Mouse (Mus musculus): ENCODE results near the gene Amh.

Amh gene

GRCm38 (mm10) chr10:80785963-80786362 is 19.1 kb upstream of the Amh start:
- DNase-seq (ENCODE audit: low spot score) = no peak

- no peak for DNase-seq (ENCODE audit: low spot score)
These were observed 17.5 kb upstream of the Amh start for GRCm38 (mm10) chr10:80787517-80787916.

DNA sequence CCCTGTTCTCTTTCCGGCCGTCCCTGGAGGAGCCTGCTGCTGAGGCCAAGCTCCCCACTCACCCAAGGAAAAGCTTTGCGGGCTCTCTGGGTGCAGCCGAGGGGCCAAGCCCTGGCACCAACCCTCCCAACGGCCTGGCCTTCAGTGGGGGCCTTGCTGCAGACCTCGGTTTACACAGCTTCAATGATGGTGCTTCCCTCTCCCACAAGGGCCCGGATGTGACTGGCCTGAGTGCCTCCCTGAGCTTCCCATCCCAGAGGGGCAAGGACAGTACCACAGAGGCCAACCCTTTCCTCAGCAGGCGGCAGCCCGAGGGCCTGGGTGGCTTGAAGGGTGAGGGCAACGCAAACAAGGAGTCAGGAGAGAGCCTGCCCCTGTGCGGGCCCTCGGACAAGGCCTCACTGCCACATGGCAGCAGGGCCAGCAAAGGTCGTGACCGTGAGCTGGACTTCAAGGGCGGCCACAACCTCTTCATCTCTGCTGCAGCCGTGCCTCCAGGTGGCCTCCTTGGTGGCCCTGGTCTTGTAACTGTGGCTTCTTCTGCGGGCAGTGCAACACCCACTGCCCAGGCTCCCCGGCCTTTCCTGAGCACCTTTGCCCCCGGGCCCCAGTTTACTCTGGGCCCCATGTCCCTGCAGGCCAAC is 14.2 kb upstream of the Amh start:
- DNase-seq (ENCODE audit: low spot score) = no peak

DNA sequence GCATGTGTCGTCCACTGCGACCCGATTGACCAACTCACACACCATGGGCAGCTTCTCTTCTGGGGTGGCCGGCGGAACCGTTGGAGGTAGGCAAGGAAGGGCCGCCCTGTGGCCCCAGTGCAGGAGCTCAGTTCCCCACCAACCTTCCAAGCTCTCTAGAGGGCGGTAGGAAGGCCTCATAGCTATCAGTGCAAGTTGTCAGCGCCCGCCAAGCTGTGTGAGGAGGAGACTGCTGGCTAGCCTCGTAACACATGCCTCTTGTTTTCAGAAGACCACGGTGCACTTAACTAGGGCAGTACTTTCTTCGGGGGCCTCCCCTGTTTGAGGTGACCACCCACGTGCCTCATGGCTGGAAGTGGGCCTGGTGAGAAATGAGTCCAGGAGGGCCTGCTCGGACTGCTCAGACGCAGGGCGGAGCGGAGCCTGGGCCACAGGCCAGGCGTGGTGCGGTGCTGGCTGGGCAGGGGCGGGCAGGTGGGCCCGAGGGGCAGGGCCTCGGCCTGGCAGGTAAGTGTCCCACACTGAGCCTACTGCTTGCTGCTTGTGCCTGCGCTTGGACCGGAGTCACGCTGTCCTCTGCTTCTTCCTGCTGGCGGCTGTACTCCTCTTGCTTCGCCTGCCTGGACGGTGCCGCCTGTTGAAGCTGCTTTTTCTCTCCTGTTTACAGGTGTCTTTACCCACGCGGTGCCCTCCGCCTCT is 13.4 kb upstream of the Amh start:
- DNase-seq (ENCODE audit: low spot score) = no peak

DNA sequence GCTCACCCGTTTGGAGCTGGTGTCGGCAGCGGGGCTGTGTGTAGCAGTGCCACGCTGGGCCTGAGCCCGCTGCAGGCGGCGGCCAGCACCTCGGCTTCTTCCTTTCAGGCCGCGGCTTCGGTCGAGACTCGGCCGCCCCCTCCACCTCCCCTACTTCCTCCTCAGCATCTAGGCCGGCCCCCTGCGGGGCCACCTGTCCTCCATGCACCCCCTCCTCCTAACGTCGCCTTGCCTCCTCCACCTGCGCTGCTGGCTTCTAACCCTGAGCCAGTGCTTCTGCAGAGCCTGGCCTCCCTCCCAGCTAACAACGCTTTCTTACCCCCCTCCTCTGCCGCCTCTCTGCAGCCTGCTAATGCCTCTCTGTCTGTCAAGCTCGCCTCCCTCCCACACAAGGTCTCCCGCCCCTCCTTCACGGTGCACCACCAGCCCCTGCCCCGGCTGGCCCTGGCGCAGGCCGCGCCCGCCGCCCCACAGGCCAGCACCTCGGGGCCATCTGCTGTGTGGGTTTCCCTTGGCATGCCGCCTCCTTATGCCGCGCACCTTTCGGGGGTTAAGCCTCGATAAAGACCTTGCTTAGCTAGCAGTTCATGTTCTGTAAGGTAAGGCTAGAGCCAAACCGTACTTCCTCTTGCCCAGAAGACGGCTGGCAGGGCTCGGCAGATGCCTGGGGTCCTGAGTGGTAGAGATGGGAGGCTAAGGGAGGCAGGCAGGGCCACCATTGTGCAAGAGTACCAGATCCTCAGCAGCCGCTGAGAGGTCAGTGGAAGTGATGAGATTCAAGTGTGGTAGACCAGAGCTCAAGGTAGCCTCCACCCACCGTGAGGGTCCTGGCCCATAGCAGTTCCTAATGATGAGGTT is 12.6 kb upstream of the Amh start:
- DNase-seq (ENCODE audit: low spot score) = no peak

DNA sequence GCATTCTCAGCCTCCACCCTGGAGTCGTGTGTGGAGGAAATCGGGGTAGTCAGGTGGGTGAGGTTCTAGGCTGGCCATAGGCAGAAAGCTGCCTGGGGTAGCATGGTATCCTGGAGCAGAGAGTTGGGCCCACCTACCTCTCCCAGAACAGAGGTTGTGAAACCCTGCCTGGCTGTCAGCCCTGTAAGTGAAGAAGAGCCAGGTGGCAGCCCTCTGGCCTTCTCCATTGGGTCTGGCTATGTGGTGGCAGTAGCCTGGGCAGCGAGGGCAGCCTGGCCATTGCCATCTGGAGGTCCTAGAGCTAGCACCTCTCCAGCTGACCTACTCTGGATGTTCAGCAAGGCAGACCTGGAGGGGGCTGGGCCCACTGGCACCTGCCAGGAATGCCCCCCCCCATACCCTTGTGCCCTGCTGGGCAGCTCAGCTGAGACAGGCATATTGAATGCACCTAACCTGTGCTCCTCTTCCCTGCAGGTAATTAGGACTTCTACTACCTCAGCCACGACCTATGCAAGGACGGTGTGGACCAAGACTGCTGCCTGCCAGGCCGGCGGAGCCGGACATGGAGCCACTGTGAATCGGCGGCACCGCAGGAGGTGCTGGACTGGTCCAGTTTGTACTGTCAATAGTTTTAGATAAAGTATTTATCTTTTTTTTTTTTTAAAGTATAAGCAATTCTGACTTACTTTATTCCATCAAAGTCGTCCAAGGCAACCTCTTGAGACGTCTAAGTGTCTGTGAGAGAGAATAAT is 11.8 kb upstream of the Amh start:
- no peak for DNase-seq (ENCODE audit: low spot score)

- DNase-seq (ENCODE audit: low spot score) = no peak
These were observed 11.2 kb upstream of the Amh start for GRCm38 (mm10) chr10:80793803-80794202.

GRCm38 (mm10) chr10:80794750-80795149 is 10.3 kb upstream of the Amh start:
- no peak for DNase-seq (ENCODE audit: low spot score)

DNA sequence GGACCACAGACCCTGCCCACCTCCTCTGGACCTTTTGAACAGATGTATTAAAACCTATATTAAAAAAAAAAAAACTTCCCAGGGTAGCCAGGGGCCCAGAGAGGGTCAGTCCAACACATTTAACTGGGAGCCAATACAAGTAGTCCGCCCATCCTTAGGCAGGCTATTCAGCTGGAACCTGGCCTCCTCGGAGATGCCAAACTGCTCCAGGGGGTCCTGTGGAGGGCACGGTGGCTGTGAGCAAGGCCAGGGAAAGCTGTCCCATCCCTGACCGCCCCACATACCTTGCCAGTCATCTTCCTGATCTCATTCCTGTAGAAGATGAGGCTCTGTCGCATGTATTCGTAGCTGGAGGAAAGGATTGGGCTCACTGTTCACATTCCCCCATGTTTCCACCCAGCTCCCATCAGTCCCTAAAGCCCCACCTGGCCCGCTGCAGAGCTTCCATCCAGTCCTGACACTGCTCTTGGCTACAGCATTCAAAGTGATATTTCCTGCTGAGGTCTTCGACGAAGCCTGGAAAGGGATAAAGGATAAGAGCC is 8.7 kb upstream of the Amh start:
- no peak for DNase-seq (ENCODE audit: low spot score)

GRCm38 (mm10) chr10:80797186-80798149 is 7.6 kb upstream of the Amh start:
- no peak for DNase-seq (ENCODE audit: low spot score)

DNA sequence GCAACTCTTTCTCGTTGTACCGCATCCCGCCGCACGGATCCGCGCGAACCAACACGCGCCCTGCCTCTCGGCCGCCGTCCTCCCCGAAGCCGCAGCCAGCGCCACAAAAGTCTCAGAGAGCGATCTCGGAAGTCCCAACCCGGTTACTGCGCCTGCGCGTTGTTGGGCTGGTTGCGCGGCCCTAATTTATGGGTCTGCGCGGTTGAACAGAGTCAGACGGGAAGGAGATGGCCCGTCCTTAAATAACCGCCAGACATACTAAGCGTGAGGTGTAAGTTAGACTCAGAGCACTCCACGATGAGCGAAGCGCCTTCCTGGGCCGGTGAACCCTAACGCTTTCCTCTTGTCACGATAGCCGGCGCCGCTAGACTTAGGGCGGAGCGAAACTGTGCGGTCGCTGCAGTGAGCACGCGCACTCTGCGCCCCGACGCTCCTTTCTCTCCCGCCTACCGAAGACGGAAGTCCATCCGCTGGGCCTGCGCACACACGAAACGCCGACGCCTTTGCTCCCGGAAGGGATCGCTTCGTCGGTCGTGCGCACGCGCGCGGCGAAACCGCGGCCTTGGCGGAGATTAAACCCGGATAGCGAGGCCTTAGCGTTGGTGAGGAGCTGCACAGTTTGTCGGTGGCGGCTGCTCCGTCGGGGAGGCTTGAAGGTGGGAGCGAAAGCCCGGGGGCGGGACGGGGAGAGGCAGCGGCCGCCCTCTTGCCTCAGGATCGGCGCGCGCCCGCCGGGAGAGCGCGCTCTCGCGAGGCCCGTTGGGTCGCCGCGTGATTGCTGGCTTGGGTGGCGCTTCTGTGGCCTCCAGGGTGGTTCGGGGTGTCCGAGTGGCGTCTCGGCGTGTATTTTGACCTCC is 6.7 kb upstream of the Amh start, which contains the start of the genes Sf3a2 and Plekhj1:
TSS of gene Sf3a2 (plus strand) at position 49 of the 857 bp plus-strand sequence.
TSS of gene Plekhj1 (minus strand) at position 477 of the 857 bp plus-strand sequence.
- peak; percentile 96 for DNase-seq (ENCODE audit: low spot score)

GRCm38 (mm10) chr10:80799070-80799566 is 5.9 kb upstream of the Amh start:
- no peak for DNase-seq (ENCODE audit: low spot score)

DNA sequence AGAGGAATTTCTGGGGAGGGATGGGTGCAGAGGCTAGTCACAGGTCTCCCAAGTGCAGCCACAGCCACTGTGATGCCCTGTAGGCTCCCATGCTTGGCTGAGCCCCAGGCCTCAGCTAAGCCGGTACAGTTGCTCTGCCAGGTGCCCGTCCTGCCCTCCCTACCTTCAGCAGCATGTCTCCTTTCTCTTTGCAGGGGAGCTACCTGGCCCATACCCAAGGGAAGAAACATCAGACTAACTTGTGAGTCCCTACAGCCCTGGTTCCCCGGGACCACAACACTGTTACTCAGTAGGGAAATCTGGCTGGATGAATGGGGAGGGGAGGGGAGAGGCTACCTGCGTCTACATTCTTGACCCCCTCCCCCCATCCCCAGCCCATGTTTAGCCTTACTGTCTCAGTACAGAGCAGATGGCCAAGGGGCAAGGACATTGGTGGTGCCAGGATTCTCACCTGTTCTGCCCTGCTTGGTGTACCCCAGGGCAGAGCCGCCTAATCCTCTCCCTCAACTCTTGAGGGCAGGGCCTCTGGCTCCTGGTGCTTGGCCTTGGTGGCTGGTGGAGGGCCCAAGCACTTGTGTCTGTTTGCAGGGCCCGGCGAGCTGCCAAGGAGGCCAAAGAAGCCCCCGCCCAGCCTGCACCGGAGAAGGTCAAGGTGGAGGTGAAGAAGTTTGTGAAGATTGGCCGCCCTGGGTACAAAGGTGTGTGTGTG is 2.7 kb upstream of the Amh start:
- no peak for DNase-seq (ENCODE audit: low spot score)

DNA sequence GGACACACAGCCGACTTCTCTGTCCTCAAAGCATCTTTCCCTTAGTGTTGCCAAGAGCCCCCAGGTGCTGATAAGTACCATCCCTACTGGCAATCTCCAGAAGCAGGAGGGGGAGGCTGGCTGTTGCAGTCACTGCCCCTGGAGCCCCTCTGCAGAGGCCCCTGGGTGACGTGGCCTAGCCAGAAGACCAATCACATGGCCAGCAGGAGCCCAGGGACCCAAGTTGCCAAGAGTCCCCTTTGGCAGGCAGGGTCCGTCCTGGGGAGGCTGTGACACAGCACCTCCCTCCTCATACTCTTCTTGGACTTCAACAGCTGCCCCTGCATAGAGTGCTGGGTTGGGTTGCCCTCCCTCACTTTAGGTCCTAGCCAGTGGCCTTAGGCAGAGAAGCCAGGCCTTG is 2.0 kb upstream of the Amh start:
- DNase-seq (ENCODE audit: low spot score) = no peak

GRCm38 (mm10) chr10:80804340-80804739 is 703 bp upstream of the Amh start:
- DNase-seq (ENCODE audit: low spot score) = no peak

GRCm38 (mm10) chr10:80805322-80805721 is 279 bp downstream of the Amh start:
- no peak for DNase-seq (ENCODE audit: low spot score)

GRCm38 (mm10) chr10:80805925-80806324 is 882 bp downstream of the Amh start:
- peak; percentile 58 for DNase-seq (ENCODE audit: low spot score)

DNA sequence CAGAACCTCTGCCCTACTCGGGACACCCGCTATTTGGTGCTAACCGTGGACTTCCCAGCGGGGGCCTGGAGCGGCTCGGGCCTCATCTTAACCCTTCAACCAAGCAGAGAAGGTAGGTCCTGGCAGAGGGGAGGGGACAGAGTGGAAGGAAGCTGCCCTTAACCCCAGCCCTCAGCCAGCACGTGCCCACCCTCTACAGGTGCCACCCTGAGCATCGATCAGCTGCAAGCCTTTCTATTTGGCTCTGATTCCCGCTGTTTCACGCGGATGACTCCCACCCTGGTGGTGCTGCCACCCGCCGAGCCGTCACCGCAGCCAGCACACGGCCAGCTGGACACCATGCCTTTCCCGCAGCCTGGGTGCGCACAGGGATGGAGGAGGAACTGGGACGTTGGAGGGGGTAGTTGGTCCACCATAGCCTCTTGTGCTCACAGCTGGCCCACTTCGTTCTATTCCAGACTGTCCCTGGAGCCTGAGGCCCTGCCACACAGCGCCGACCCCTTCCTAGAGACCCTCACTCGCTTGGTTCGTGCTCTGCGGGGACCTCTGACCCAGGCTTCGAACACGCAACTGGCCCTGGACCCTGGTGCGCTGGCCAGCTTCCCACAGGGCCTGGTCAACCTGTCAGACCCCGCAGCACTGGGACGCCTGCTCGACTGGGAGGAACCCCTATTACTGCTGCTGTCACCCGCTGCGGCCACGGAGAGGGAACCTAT is 1.5 kb downstream of the Amh start:
- no peak for DNase-seq (ENCODE audit: low spot score)

Measured in lung, postnatal 25 days (tissue).